Mouse (Mus musculus): Measurements from ENCODE around the gene Tmem255a. TPM values are rescaled to one million over a fixed set of nuclear protein-coding genes. Genes with fewer than 3 reads are reported as not detected.

The Tmem255a gene
- 0.06 TPM for polyA plus RNA-seq (2012; fragmentation: generic; extraction: Trizol)

DNA sequence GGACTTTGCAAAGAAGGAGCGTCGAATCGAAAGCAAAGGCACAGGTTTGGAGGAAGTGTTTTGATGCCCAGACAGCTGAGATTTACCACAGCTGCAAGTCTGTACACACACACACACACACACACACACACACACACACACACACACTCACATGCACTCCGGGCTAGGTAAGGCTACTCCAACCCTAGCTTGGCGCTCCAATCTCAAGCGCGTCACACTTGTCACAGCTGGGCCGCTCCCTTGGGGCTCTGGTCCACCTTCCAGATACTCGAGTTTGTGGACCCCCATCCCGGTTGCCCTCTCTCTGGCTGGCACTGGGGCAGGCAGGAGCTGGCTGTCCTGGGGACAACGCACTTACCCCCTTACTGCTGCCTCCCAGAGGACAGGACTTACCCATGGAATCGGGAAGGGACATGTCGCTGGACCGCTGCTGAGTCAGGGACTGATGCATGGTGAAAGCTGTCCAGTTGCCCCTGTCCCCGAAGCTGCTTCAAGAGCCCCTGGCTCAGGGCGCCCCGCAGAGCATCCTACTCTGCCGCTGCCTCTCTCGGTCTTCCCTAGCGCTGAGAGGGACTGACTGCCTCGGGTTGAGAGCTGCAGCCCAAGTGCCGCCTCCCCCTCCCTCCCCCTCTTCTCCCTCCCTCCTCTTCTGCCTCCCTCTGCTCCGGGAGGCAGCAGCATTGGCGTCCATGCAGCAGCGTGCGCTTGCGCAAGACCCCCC is at the start of gene Tmem255a:
Tmem255a (minus strand) TSS at position 589 of the 721 bp plus-strand sequence.
- Histone ChIP-seq H3K36me3 (ENCODE audit: control insufficient read depth, insufficient read depth) (no peaks in the 10 kb centered on the region), H3K27me3 (ENCODE audit: control insufficient read depth, insufficient read depth, insufficient read length) (no peaks in the 10 kb centered on the region), H3K4me2 (ENCODE audit: low read depth) (peak within 1 kb of the TSS; percentile 64), H3ac (ENCODE audit: control insufficient read depth, insufficient read length) (no peak within 1 kb of the TSS), H3K79me2 (ENCODE audit: control insufficient read depth, insufficient read depth) (no peaks in the 10 kb centered on the region), H3K4me3 (peak within 1 kb of the TSS; percentile 7)
- TF ChIP-seq E2F4 (IDR thresholded peaks at IDR 0.05; ENCODE audit: insufficient read depth) (no peak), TCF3 (IDR thresholded peaks at IDR 0.05; ENCODE audit: insufficient read length, low read depth) (no peak), CEBPB (IDR thresholded peaks at IDR 0.05; ENCODE audit: insufficient read depth, poor library complexity, severe bottlenecking) (no peak)

DNA sequence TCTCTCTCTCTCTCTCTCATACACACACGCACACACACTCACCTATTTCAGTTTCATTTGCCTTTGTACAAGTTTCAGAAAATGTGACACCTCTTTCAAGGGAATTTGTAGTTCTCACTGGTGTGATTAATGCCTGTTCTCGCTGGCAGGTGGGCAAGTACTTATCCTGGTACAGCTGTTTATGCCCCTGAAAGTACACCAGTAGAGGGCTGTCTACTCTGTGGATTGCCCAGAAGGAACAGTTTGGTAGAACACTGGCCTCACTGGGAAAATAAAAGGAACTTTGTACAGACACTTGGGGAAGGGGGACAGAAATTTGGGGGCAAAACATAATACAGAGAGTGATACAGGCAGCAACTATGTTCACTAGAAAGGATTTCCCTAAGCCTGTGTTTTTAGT is 7.4 kb upstream of the Tmem255a start:
- no peaks in the 10 kb centered on the region for H3K79me2 ChIP-seq (ENCODE audit: control insufficient read depth, insufficient read depth)
- H3ac ChIP-seq (ENCODE audit: control insufficient read depth, insufficient read length), result no peak overlapping the region
- H3K4me3 ChIP-seq, result no peak overlapping the region
- H3K36me3 ChIP-seq (ENCODE audit: control insufficient read depth, insufficient read depth), result no peaks in the 10 kb centered on the region
- TF ChIP-seq REST (IDR thresholded peaks at IDR 0.05; ENCODE audit: insufficient read depth, insufficient read length), result no peak
- no peaks in the 10 kb centered on the region for H3K27me3 ChIP-seq (ENCODE audit: control insufficient read depth, insufficient read depth, insufficient read length)
- H3K4me2 ChIP-seq (ENCODE audit: low read depth), result no peak overlapping the region

DNA sequence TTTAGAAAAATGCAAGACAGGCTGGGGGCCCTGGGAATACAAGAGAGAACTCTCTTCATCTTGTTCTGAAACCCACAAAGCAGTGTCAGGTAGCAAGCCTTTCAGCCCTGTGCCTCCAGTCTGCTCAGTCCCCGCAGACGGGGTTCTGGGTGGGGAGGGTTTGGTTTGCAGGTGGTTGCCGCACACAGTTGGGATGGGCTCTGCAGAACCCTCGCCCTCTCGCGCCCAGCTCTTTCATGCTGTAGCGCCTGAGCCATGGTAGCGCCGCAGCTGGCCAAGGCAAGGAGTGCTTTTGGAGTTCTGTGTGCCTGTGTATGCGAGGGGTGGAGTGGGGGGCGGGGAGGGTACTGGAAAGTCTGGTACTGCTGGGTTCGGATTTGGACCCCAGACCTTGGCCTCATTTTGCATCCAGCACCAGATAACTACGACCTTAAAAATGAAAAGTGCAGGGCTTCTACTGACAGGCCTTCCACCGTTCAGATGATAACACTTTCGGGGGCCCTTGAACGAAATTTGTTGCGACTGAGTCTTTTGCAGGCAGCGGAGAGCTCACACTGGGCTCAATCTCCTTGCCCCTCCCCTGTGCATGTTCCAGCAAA is 1.8 kb downstream of the Tmem255a start:
- Histone ChIP-seq H3K4me2 (ENCODE audit: low read depth) (peak overlapping the region; percentile 64), H3K36me3 (ENCODE audit: control insufficient read depth, insufficient read depth) (no peaks in the 10 kb centered on the region), H3ac (ENCODE audit: control insufficient read depth, insufficient read length) (no peak overlapping the region), H3K27me3 (ENCODE audit: control insufficient read depth, insufficient read depth, insufficient read length) (no peaks in the 10 kb centered on the region), H3K79me2 (ENCODE audit: control insufficient read depth, insufficient read depth) (no peaks in the 10 kb centered on the region), H3K4me3 (peak overlapping the region; percentile 7)
- TF ChIP-seq POLR2A (IDR thresholded peaks at IDR 0.05; ENCODE audit: insufficient read length, low read depth), result no peak
- TF ChIP-seq E2F4 (IDR thresholded peaks at IDR 0.05; ENCODE audit: insufficient read depth), result no peak
- TF ChIP-seq TCF3 (IDR thresholded peaks at IDR 0.05; ENCODE audit: insufficient read length, low read depth), result no peak
- no peak for TF ChIP-seq TCF12 (IDR thresholded peaks at IDR 0.05; ENCODE audit: insufficient read depth, poor library complexity, severe bottlenecking)
- no peak for TF ChIP-seq MAX (IDR thresholded peaks at IDR 0.05; ENCODE audit: low read depth)
- no peak for TF ChIP-seq REST (IDR thresholded peaks at IDR 0.05; ENCODE audit: insufficient read depth, insufficient read length)
- no peak for TF ChIP-seq MYOD1 (IDR thresholded peaks at IDR 0.05; ENCODE audit: control insufficient read depth in 1 of 3, insufficient read length in 2 of 3, low read depth in 2 of 3)
- TF ChIP-seq CEBPB (IDR thresholded peaks at IDR 0.05; ENCODE audit: insufficient read depth, poor library complexity, severe bottlenecking), result no peak

DNA sequence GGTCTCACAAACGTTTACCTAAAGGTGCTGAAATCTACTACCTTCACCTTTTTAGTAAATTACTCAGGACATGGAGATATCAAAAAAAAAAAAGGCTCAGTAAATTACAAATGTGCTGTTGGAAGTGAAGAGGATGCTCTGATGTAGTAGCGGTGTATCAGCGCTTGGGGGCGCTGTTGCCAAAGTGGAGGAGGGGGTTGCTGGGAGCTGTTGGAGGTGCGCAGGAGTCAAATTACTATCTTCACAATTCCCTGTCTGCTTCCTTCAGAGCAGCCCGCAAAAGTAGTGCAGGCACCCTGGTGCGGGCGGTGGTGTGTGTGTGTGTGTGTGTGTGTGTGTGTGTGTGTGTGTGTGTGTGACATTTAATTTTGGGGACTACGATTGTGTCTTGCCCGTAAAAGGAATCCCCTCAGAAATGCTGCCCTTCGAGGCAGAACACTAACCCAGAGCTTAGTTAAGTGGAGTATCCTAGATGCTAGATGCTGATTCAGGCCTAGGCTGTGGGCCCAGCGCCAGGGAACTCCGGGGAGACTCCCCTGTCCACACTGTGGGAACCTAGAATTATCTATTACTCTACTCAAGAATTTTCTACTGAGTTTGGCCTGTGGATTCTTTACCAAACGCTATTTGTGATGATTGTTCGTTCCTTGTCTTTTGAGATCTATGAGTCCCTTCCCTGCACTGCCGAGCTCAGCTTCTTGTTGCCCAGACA is 2.4 kb downstream of the Tmem255a start:
- no peaks in the 10 kb centered on the region for H3K27me3 ChIP-seq (ENCODE audit: control insufficient read depth, insufficient read depth, insufficient read length)
- H3ac ChIP-seq (ENCODE audit: control insufficient read depth, insufficient read length), result no peak overlapping the region
- H3K4me2 ChIP-seq (ENCODE audit: low read depth), result peak overlapping the region; percentile 64
- H3K4me3 ChIP-seq, result no peak overlapping the region
- H3K36me3 ChIP-seq (ENCODE audit: control insufficient read depth, insufficient read depth), result no peaks in the 10 kb centered on the region
- no peaks in the 10 kb centered on the region for H3K79me2 ChIP-seq (ENCODE audit: control insufficient read depth, insufficient read depth)
- TF ChIP-seq REST (IDR thresholded peaks at IDR 0.05; ENCODE audit: insufficient read depth, insufficient read length) (no peak), POLR2A (IDR thresholded peaks at IDR 0.05; ENCODE audit: insufficient read length, low read depth) (no peak), E2F4 (IDR thresholded peaks at IDR 0.05; ENCODE audit: insufficient read depth) (no peak), MAX (IDR thresholded peaks at IDR 0.05; ENCODE audit: low read depth) (no peak)

DNA sequence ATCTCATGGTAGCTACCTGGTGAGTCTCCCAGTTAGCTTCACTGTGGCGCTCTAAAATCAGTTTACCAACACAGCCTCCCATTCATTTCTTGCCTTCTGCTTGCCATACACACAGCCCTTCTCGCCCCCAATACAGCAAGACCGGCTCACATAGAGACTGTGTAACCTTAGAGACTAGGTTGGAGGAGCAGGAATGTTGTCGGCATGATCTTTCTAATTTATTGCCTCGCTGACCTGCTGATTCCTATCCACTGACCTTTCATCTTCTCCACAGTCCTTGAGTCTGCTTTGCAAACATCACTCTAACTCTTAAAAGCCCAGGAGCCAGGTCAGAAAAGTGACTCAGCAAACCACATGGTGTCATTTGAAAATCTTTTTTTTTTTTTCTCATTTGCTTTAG is 4.6 kb downstream of the Tmem255a start:
- no peaks in the 10 kb centered on the region for H3K36me3 ChIP-seq (ENCODE audit: control insufficient read depth, insufficient read depth)
- no peak for TF ChIP-seq POLR2AphosphoS2 (IDR thresholded peaks at IDR 0.05; ENCODE audit: insufficient read length, low read depth)
- no peak for TF ChIP-seq MYOD1 (IDR thresholded peaks at IDR 0.05; ENCODE audit: control insufficient read depth in 1 of 3, insufficient read length in 2 of 3, low read depth in 2 of 3)
- H3K27me3 ChIP-seq (ENCODE audit: control insufficient read depth, insufficient read depth, insufficient read length), result no peaks in the 10 kb centered on the region
- no peak overlapping the region for H3ac ChIP-seq (ENCODE audit: control insufficient read depth, insufficient read length)
- H3K4me2 ChIP-seq (ENCODE audit: low read depth), result no peak overlapping the region
- H3K4me3 ChIP-seq, result no peak overlapping the region
- no peaks in the 10 kb centered on the region for H3K79me2 ChIP-seq (ENCODE audit: control insufficient read depth, insufficient read depth)

DNA sequence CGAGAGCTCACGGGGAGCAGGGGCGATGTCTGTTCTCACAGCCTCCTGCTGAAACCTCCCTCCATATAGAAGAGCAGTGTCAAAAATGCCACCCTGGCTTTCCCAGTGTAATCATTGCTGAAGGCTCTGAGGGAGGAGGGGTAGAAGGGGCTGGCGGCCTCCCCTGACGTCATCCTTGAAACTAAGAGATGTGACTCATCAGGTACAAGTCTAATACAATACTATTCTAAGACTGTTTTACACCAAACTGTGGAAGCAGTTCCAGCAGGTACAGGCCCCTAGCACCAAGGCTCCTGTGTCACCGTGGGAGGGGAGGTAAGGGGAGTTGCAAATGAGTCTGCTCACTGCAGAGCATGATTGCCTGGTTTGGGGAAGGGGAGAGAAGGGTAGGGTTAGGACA is 5.1 kb downstream of the Tmem255a start:
- Histone ChIP-seq H3ac (ENCODE audit: control insufficient read depth, insufficient read length) (no peak overlapping the region), H3K79me2 (ENCODE audit: control insufficient read depth, insufficient read depth) (no peaks in the 10 kb centered on the region), H3K4me2 (ENCODE audit: low read depth) (no peak overlapping the region), H3K36me3 (ENCODE audit: control insufficient read depth, insufficient read depth) (no peaks in the 10 kb centered on the region), H3K4me3 (no peak overlapping the region), H3K27me3 (ENCODE audit: control insufficient read depth, insufficient read depth, insufficient read length) (no peaks in the 10 kb centered on the region)
- TF ChIP-seq REST (IDR thresholded peaks at IDR 0.05; ENCODE audit: insufficient read depth, insufficient read length) (no peak), POLR2A (IDR thresholded peaks at IDR 0.05; ENCODE audit: insufficient read length, low read depth) (no peak), MYOD1 (IDR thresholded peaks at IDR 0.05; ENCODE audit: control insufficient read depth in 1 of 3, insufficient read length in 2 of 3, low read depth in 2 of 3) (no peak), TCF12 (IDR thresholded peaks at IDR 0.05; ENCODE audit: insufficient read depth, poor library complexity, severe bottlenecking) (no peak), CEBPB (IDR thresholded peaks at IDR 0.05; ENCODE audit: insufficient read depth, poor library complexity, severe bottlenecking) (no peak), MAX (IDR thresholded peaks at IDR 0.05; ENCODE audit: low read depth) (no peak), E2F4 (IDR thresholded peaks at IDR 0.05; ENCODE audit: insufficient read depth) (no peak), SRF (IDR thresholded peaks at IDR 0.05; ENCODE audit: control insufficient read depth, insufficient read length, low read depth) (no peak), USF1 (IDR thresholded peaks at IDR 0.05; ENCODE audit: low read depth) (no peak), MYOG (IDR thresholded peaks at IDR 0.05; ENCODE audit: control insufficient read depth in 1 of 3, insufficient read depth in 1 of 3, insufficient read length in 2 of 3, low read depth in 2 of 3) (no peak), TCF3 (IDR thresholded peaks at IDR 0.05; ENCODE audit: insufficient read length, low read depth) (no peak), POLR2AphosphoS2 (IDR thresholded peaks at IDR 0.05; ENCODE audit: insufficient read length, low read depth) (no peak)

All from myocyte (in vitro differentiated cells).